Mouse (Mus musculus) neural tube, embryonic 12.5 days (tissue): ENCODE results near the gene Thap4. TPM values are rescaled to one million over a fixed set of nuclear protein-coding genes. Genes with fewer than 3 reads are reported as not detected.

Experiments used
- ATAC-seq: fragments of 200-750 bp; cut with Nextera tagmentation; 2 replicates; pipeline ENCODE4 v1.8.0; 2017; ENCODE audit warnings: low read depth, mild to moderate bottlenecking, moderate TSS enrichment, moderate library complexity; ENCODE audit not compliant: low FRiP score
- H3K27ac ChIP-seq: fragments of 300-500 bp; sonication (generic); 2 replicates; pipeline ENCODE4 v1.5.1; 2016
- H3K27me3 ChIP-seq: fragments of 300-500 bp; sonication (generic); replicated peaks from 2 replicates; pipeline ENCODE4 v1.6.1; 2016; ENCODE audit warnings: mild to moderate bottlenecking
- H3K36me3 ChIP-seq: fragments of 300-500 bp; sonication (generic); 2 replicates; pipeline ENCODE4 v1.6.1; 2016; ENCODE audit warnings: mild to moderate bottlenecking
- H3K4me1 ChIP-seq: fragments of 300-500 bp; sonication (generic); 2 replicates; pipeline ENCODE4 v1.6.1; 2016
- H3K4me2 ChIP-seq: fragments of 300-500 bp; sonication (generic); replicated peaks from 2 replicates; pipeline ENCODE4 v1.6.1; 2016; ENCODE audit warnings: mild to moderate bottlenecking
- H3K4me3 ChIP-seq: fragments of 300-500 bp; sonication (generic); 2 replicates; pipeline ENCODE4 v1.5.1; 2016
- H3K9ac ChIP-seq: fragments of 300-500 bp; sonication (generic); 2 replicates; pipeline ENCODE4 v1.6.1; 2016; ENCODE audit warnings: mild to moderate bottlenecking
- H3K9me3 ChIP-seq: fragments of 300-500 bp; sonication (generic); 2 replicates; pipeline ENCODE4 v1.6.1; 2016; ENCODE audit warnings: mild to moderate bottlenecking
- WGBS: fragments of 180-500 bp; shearing (Covaris S2); methylation state at CpG from one replicate; pipeline ENCODE4 v1.1.7; 2016; 5-methylcytosine and 5-hydroxymethylcytosine counted together
- polyA plus RNA-seq: library from polyadenylated mRNA; unstranded; fragments of >200 nt; fragmentation: Nextera tagmentation; extraction: Ambion mirVana; gene quantifications from 2 replicates; pipeline ENCODE4 v1.2.1, GENCODE M21; 2016

The Thap4 gene
- polyA plus RNA-seq, 1 experiment from 2014 or later: 36.7 TPM

DNA sequence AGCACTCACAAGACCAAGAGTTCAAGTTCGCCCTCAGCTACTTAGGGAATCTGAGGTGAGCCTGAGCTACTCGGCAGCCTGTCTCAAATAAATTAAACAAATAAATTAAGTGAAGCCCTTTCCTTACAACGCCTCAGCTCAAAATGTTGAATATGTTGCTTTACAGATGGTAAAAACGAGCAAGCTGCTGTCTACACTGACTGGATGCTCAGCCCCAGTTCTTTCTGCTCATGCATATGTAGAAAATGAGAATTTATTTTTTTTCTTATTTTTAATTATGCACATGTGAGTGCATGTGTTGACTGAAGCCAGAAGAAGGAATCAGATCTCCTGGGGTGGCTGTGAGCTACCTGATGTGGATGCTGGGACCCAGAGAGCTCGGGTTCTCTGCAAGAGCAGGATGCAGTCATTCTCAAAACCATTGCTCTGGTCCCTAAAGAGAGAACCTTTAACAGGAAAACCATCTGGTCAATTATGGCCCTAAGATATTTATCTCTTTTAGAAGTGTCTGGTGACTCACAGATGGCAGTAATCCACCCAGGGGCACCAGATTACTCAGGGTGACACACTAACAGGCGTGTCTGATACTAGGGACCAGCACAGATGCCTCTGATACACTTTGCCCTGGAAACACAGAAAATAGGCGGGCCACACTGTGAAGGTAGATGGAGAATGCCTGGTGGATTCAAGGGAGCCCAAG lies 98.2 kb downstream of the Thap4 start:
- H3K9ac ChIP-seq: no peak overlapping the region
- no peak overlapping the region for H3K4me3 ChIP-seq
- H3K4me1 ChIP-seq: no peaks in the 10 kb centered on the region
- no peaks in the 10 kb centered on the region for H3K9me3 ChIP-seq
- no peak for ATAC-seq
- WGBS: 72% methylated on average over 7 of the region's 7 CpGs
- H3K27ac ChIP-seq: no peak overlapping the region
- H3K27me3 ChIP-seq: no peaks in the 10 kb centered on the region
- H3K4me2 ChIP-seq: no peak overlapping the region
- H3K36me3 ChIP-seq: no peaks in the 10 kb centered on the region

DNA sequence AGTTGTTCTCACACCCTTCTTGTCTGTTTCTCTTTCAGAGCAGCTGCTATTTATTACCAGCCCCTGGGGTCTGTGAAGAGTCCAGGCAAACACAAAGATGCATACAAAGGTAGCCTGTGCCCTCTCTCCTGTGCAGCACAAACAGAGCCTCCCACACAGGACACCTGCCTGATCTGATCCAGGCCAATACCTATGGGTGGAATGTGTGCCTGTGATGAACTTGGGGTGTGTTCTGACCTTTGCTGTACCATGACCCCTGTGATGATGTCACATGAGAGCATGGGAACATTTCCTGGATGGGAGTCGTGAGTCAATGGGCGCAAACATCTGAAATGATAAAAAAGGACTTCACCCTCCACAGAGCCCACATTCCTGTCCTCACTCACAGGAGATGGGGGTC lies 99.9 kb downstream of the Thap4 start:
- H3K4me1 ChIP-seq: no peaks in the 10 kb centered on the region
- no peaks in the 10 kb centered on the region for H3K9me3 ChIP-seq
- no peak overlapping the region for H3K27ac ChIP-seq
- no peak overlapping the region for H3K4me3 ChIP-seq
- H3K36me3 ChIP-seq: no peaks in the 10 kb centered on the region
- H3K4me2 ChIP-seq: no peak overlapping the region
- ATAC-seq: no peak
- H3K9ac ChIP-seq: no peak overlapping the region
- H3K27me3 ChIP-seq: no peaks in the 10 kb centered on the region
- 79% methylated on average over 2 of the region's 2 CpGs for WGBS

- Histone ChIP-seq H3K36me3 (no peaks in the 10 kb centered on the region), H3K4me2 (no peak overlapping the region), H3K4me1 (no peaks in the 10 kb centered on the region), H3K4me3 (no peak overlapping the region), H3K9me3 (no peaks in the 10 kb centered on the region), H3K27me3 (no peaks in the 10 kb centered on the region), H3K27ac (no peak overlapping the region), H3K9ac (no peak overlapping the region)
- WGBS: 71% methylated on average over 2 of the region's 2 CpGs
- no peak for ATAC-seq
Observed at GRCm38 (mm10) chr1:93654275-93654674, 100.4 kb downstream of the Thap4 start.

Other genes with a start within 250 kb of the Thap4 start
- gene Farp2, start 242.8 kb downstream of the Thap4 start, polyA plus RNA-seq: 5.4 and 5.8 TPM in 2 replicates
- gene Stk25, start 96.2 kb downstream of the Thap4 start, polyA plus RNA-seq: 260 and 266 TPM in 2 replicates
- gene Bok, start 69.2 kb downstream of the Thap4 start, polyA plus RNA-seq: 41.9 and 50.8 TPM in 2 replicates
- gene Atg4b, start 3.4 kb downstream of the Thap4 start, polyA plus RNA-seq: 116 and 119 TPM in 2 replicates
- gene Dtymk, start 47.1 kb upstream of the Thap4 start, polyA plus RNA-seq: 187 TPM in 2 replicates
- gene Ing5, start 49.1 kb upstream of the Thap4 start, polyA plus RNA-seq: 12.4 and 14.0 TPM in 2 replicates
- gene D2hgdh, start 70.0 kb upstream of the Thap4 start, polyA plus RNA-seq: 17.0 TPM in 2 replicates
- gene Gal3st2, start 106.4 kb upstream of the Thap4 start, polyA plus RNA-seq: not detected in 2 replicates
- gene Gal3st2b, start 163.4 kb upstream of the Thap4 start, polyA plus RNA-seq: not detected in 2 replicates
- not detected in 2 replicates for gene Gal3st2c, start 235.6 kb upstream of the Thap4 start, polyA plus RNA-seq